Mouse (Mus musculus): Measurements from ENCODE around the gene Fgfr2. TPM values are rescaled to one million over a fixed set of nuclear protein-coding genes. Genes with fewer than 3 reads are reported as not detected.

Gene Fgfr2
- polyA plus RNA-seq, 1 experiment from 2014 or later, result 24.1 TPM

- Histone ChIP-seq H3K36me3 (ENCODE audit: control insufficient read depth, insufficient read depth, low read length) (no peaks in the 10 kb centered on the region), H3K4me1 (ENCODE audit: control insufficient read depth, insufficient read depth, low read depth, low read length) (peaks cover 2% of the 10 kb centered on the region; the same call in 1 of the 2 replicates), H3K27me3 (replicated peaks; ENCODE audit: control insufficient read depth, insufficient read depth, low read length) (no peaks in the 10 kb centered on the region), H3K27ac (ENCODE audit: low read depth, low read length) (no peak overlapping the region), H3K4me3 (ENCODE audit: low read length) (no peak overlapping the region), H3K9ac (ENCODE audit: low read depth, low read length) (no peak overlapping the region), H3K4me2 (ENCODE audit: low read length) (no peak overlapping the region), H3K9me3 (ENCODE audit: control insufficient read depth, low read length) (no peaks in the 10 kb centered on the region)
- ATAC-seq, result no peak
- WGBS, result 83% methylated on average over 5 of the region's 5 CpGs
Measured at GRCm38 (mm10) chr7:132423570-132423969, 699.6 kb downstream of the Fgfr2 start.

GRCm38 (mm10) chr7:132419378-132420255 lies 703.5 kb downstream of the Fgfr2 start:
- 88% methylated on average over 10 of the region's 10 CpGs for WGBS
- Histone ChIP-seq H3K27ac (ENCODE audit: low read depth, low read length) (no peak overlapping the region), H3K4me2 (ENCODE audit: low read length) (no peak overlapping the region)

GRCm38 (mm10) chr7:132416866-132417265 lies 706.3 kb downstream of the Fgfr2 start:
- Histone ChIP-seq H3K4me1 (ENCODE audit: control insufficient read depth, insufficient read depth, low read depth, low read length) (no peaks in the 10 kb centered on the region; the same call in 1 of the 2 replicates), H3K4me2 (ENCODE audit: low read length) (no peak overlapping the region), H3K27ac (ENCODE audit: low read depth, low read length) (0 out of 2 replicates have a peak overlapping the region, but pooled peaks have one; percentile 29), H3K9me3 (ENCODE audit: control insufficient read depth, low read length) (no peaks in the 10 kb centered on the region), H3K4me3 (ENCODE audit: low read length) (no peak overlapping the region), H3K27me3 (replicated peaks; ENCODE audit: control insufficient read depth, insufficient read depth, low read length) (no peaks in the 10 kb centered on the region), H3K36me3 (ENCODE audit: control insufficient read depth, insufficient read depth, low read length) (no peaks in the 10 kb centered on the region), H3K9ac (ENCODE audit: low read depth, low read length) (no peak overlapping the region)
- 49% methylated on average over 9 of the region's 9 CpGs for WGBS
- ATAC-seq, result no peak

More at GRCm38 (mm10) chr7:132419378-132420255, 703.5 kb downstream of the Fgfr2 start:
- Histone ChIP-seq H3K9ac (ENCODE audit: low read depth, low read length) (no peak overlapping the region), H3K4me1 (ENCODE audit: control insufficient read depth, insufficient read depth, low read depth, low read length) (no peaks in the 10 kb centered on the region; the same call in 1 of the 2 replicates), H3K27me3 (replicated peaks; ENCODE audit: control insufficient read depth, insufficient read depth, low read length) (no peaks in the 10 kb centered on the region), H3K4me3 (ENCODE audit: low read length) (no peak overlapping the region), H3K9me3 (ENCODE audit: control insufficient read depth, low read length) (no peaks in the 10 kb centered on the region), H3K36me3 (ENCODE audit: control insufficient read depth, insufficient read depth, low read length) (no peaks in the 10 kb centered on the region)
- ATAC-seq, result no peak

- H3K4me3 ChIP-seq (ENCODE audit: low read length), result no peak overlapping the region
- H3K4me2 ChIP-seq (ENCODE audit: low read length), result no peak overlapping the region
- H3K4me1 ChIP-seq (ENCODE audit: control insufficient read depth, insufficient read depth, low read depth, low read length), result no peaks in the 10 kb centered on the region; the same call in 1 of the 2 replicates
- H3K36me3 ChIP-seq (ENCODE audit: control insufficient read depth, insufficient read depth, low read length), result no peaks in the 10 kb centered on the region
- no peaks in the 10 kb centered on the region for H3K9me3 ChIP-seq (ENCODE audit: control insufficient read depth, low read length)
- ATAC-seq, result no peak
- no peak overlapping the region for H3K27ac ChIP-seq (ENCODE audit: low read depth, low read length)
- H3K27me3 ChIP-seq (replicated peaks; ENCODE audit: control insufficient read depth, insufficient read depth, low read length), result no peaks in the 10 kb centered on the region
- H3K9ac ChIP-seq (ENCODE audit: low read depth, low read length), result no peak overlapping the region
Measured at GRCm38 (mm10) chr7:132415866-132416265, 707.3 kb downstream of the Fgfr2 start.

GRCm38 (mm10) chr7:132412520-132412919 lies 710.6 kb downstream of the Fgfr2 start:
- Histone ChIP-seq H3K4me2 (ENCODE audit: low read length) (no peak overlapping the region), H3K4me1 (ENCODE audit: control insufficient read depth, insufficient read depth, low read depth, low read length) (no peaks in the 10 kb centered on the region; the same call in 1 of the 2 replicates), H3K9ac (ENCODE audit: low read depth, low read length) (no peak overlapping the region), H3K36me3 (ENCODE audit: control insufficient read depth, insufficient read depth, low read length) (no peaks in the 10 kb centered on the region), H3K4me3 (ENCODE audit: low read length) (no peak overlapping the region), H3K27ac (ENCODE audit: low read depth, low read length) (no peak overlapping the region), H3K27me3 (replicated peaks; ENCODE audit: control insufficient read depth, insufficient read depth, low read length) (no peaks in the 10 kb centered on the region), H3K9me3 (ENCODE audit: control insufficient read depth, low read length) (no peaks in the 10 kb centered on the region)
- ATAC-seq, result no peak
- WGBS, result 67% methylated on average over 2 of the region's 2 CpGs

GRCm38 (mm10) chr7:132411708-132412107 lies 711.4 kb downstream of the Fgfr2 start:
- Histone ChIP-seq H3K36me3 (ENCODE audit: control insufficient read depth, insufficient read depth, low read length) (no peaks in the 10 kb centered on the region), H3K9ac (ENCODE audit: low read depth, low read length) (no peak overlapping the region), H3K4me1 (ENCODE audit: control insufficient read depth, insufficient read depth, low read depth, low read length) (no peaks in the 10 kb centered on the region; the same call in 1 of the 2 replicates), H3K27me3 (replicated peaks; ENCODE audit: control insufficient read depth, insufficient read depth, low read length) (no peaks in the 10 kb centered on the region), H3K4me3 (ENCODE audit: low read length) (no peak overlapping the region), H3K4me2 (ENCODE audit: low read length) (no peak overlapping the region), H3K9me3 (ENCODE audit: control insufficient read depth, low read length) (no peaks in the 10 kb centered on the region), H3K27ac (ENCODE audit: low read depth, low read length) (no peak overlapping the region)
- no peak for ATAC-seq
- WGBS, result 70% methylated on average over 2 of the region's 2 CpGs

- Histone ChIP-seq H3K4me3 (ENCODE audit: low read length) (no peak overlapping the region), H3K9me3 (ENCODE audit: control insufficient read depth, low read length) (no peaks in the 10 kb centered on the region), H3K27me3 (replicated peaks; ENCODE audit: control insufficient read depth, insufficient read depth, low read length) (no peaks in the 10 kb centered on the region), H3K4me2 (ENCODE audit: low read length) (no peak overlapping the region), H3K4me1 (ENCODE audit: control insufficient read depth, insufficient read depth, low read depth, low read length) (0 out of 2 replicates have a peak, but pooled peaks cover under 1% of the 10 kb centered on the region), H3K27ac (ENCODE audit: low read depth, low read length) (no peak overlapping the region), H3K9ac (ENCODE audit: low read depth, low read length) (no peak overlapping the region), H3K36me3 (ENCODE audit: control insufficient read depth, insufficient read depth, low read length) (no peaks in the 10 kb centered on the region)
- no peak for ATAC-seq
- WGBS, result 81% methylated on average over 4 of the region's 4 CpGs
Measured at GRCm38 (mm10) chr7:132410958-132411357, 712.2 kb downstream of the Fgfr2 start.

GRCm38 (mm10) chr7:132409890-132410289 lies 713.3 kb downstream of the Fgfr2 start:
- WGBS, result 94% methylated on average over 3 of the region's 3 CpGs
- Histone ChIP-seq H3K9ac (ENCODE audit: low read depth, low read length) (no peak overlapping the region), H3K36me3 (ENCODE audit: control insufficient read depth, insufficient read depth, low read length) (no peaks in the 10 kb centered on the region), H3K4me1 (ENCODE audit: control insufficient read depth, insufficient read depth, low read depth, low read length) (peaks cover 4% of the 10 kb centered on the region; the same call in 1 of the 2 replicates), H3K27ac (ENCODE audit: low read depth, low read length) (no peak overlapping the region), H3K4me3 (ENCODE audit: low read length) (no peak overlapping the region), H3K4me2 (ENCODE audit: low read length) (no peak overlapping the region), H3K9me3 (ENCODE audit: control insufficient read depth, low read length) (no peaks in the 10 kb centered on the region), H3K27me3 (replicated peaks; ENCODE audit: control insufficient read depth, insufficient read depth, low read length) (no peaks in the 10 kb centered on the region)
- ATAC-seq, result no peak

- H3K9me3 ChIP-seq (ENCODE audit: control insufficient read depth, low read length), result no peaks in the 10 kb centered on the region
- no peak for ATAC-seq
- no peak overlapping the region for H3K9ac ChIP-seq (ENCODE audit: low read depth, low read length)
- no peaks in the 10 kb centered on the region for H3K27me3 ChIP-seq (replicated peaks; ENCODE audit: control insufficient read depth, insufficient read depth, low read length)
- H3K4me3 ChIP-seq (ENCODE audit: low read length), result no peak overlapping the region
- H3K4me1 ChIP-seq (ENCODE audit: control insufficient read depth, insufficient read depth, low read depth, low read length), result peaks cover 11% of the 10 kb centered on the region
- 81% methylated on average over 10 of the region's 10 CpGs for WGBS
- H3K36me3 ChIP-seq (ENCODE audit: control insufficient read depth, insufficient read depth, low read length), result no peaks in the 10 kb centered on the region
- no peak overlapping the region for H3K27ac ChIP-seq (ENCODE audit: low read depth, low read length)
- H3K4me2 ChIP-seq (ENCODE audit: low read length), result no peak overlapping the region
Measured at GRCm38 (mm10) chr7:132402377-132403084, 720.6 kb downstream of the Fgfr2 start.
